Mouse (Mus musculus) lung, postnatal 25 days (tissue): ENCODE results near the gene C130050O18Rik.

Experiments
- DNase-seq: peaks from one replicate; pipeline ENCODE4 v3.0.0; 2022; ENCODE audit warnings: low spot score

C130050O18Rik gene

DNA sequence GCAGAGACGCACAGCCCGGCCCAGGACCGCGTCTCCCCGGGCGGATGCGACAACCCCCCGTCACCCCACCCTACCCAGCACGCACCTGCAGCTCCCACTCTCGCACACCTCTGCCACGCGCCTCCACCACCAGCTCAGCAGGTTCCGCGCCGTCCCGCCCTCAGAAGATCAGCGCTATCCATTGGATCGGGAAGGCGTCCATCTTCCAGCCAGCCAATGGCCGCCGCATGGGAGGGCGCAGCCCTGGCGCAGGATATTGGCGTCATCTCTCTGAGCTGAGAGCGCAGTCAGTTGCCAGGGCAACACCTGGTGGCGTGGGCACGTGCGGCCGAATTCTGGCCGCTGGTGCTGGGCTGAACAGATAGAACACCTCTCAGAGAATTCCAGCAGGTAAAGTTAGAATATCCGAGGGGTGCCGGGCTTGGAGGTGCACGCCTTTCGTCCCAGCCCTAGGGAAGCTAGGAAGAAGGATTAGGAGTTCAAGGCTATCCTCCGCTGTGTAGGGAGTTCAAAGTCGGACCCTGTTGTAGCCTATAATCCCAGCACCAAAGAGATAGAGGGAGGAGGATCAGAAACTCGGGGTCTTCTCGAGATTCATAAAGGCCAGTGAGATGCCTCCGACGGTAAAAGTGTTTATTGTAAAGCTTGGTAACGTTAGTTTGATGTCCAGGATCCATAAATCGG is 55.4 kb downstream of the C130050O18Rik start, which contains the start of gene 3110082I17Rik:
Gene 3110082I17Rik (minus strand): TSS at position 144 of the 684 bp plus-strand sequence.
- peak; percentile 97 for DNase-seq

GRCm38 (mm10) chr5:139464874-139465273 is 59.8 kb downstream of the C130050O18Rik start:
- no peak for DNase-seq
